Mouse (Mus musculus) C2C12 (cell line): ENCODE results near the gene Erh.

Experiments used
- CEBPB ChIP-seq: IDR thresholded peaks from one replicate; pipeline ENCODE4 v1.6.1; 2011; ENCODE audit warnings: low read depth, mild to moderate bottlenecking, control low read depth, moderate library complexity
- CTCF ChIP-seq: IDR thresholded peaks from one replicate; pipeline ENCODE4 v1.5.1; 2011; ENCODE audit not compliant: control insufficient read depth, insufficient read depth, insufficient read length
- FOSL1 ChIP-seq: IDR thresholded peaks from one replicate; pipeline ENCODE4 v1.8.0; 2011; ENCODE audit warnings: mild to moderate bottlenecking, low read length; ENCODE audit not compliant: poor library complexity, insufficient read depth, severe bottlenecking
- MAX ChIP-seq: IDR thresholded peaks from one replicate; pipeline ENCODE4 v1.6.1; 2011; ENCODE audit warnings: mild to moderate bottlenecking, control low read depth
- MYOD1 ChIP-seq: IDR thresholded peaks from one replicate; pipeline ENCODE4 v1.6.1; 2011; ENCODE audit warnings: low read depth; ENCODE audit not compliant: control insufficient read depth, insufficient read length
- MYOG ChIP-seq: IDR thresholded peaks from one replicate; pipeline ENCODE4 v1.6.1; 2011; ENCODE audit not compliant: control insufficient read depth, insufficient read length; ENCODE audit errors: extremely low read depth
- USF1 ChIP-seq: IDR thresholded peaks from one replicate; pipeline ENCODE4 v1.6.1; 2011; ENCODE audit warnings: low read depth, mild to moderate bottlenecking, control low read depth, moderate library complexity

- TF ChIP-seq CTCF (no peak), MYOD1 (no peak), USF1 (no peak), MYOG (no peak), CEBPB (no peak), MAX (no peak), FOSL1 (no peak)
Observed at GRCm38 (mm10) chr12:80595566-80595965, 48.6 kb downstream of the Erh start.
